Mouse (Mus musculus): ENCODE measurements around the gene Igfn1.

DNA sequence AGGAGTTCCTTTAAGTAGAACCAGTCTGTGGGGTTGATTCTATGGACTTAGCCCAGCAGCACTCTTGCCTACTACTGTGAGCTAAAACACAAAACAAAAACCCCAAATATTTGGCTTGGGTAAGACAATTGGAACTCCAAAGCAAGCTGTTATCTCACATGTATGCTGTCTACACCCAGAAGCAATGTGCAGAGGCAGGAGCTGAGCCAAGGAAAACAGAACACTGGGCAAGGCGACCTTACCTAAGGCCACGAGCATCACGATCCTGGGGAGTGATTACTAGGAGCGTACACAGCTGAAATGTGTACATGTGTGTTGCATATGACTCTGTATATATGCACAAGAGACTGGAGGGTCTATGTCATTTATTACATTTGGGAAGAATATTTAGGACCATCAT lies 7.4 kb upstream of the Igfn1 start:
- TF ChIP-seq POLR2A (IDR thresholded peaks at IDR 0.05; ENCODE audit: control insufficient read depth, extremely low read depth, insufficient read depth, low read length, poor library complexity) (no peak), CTCF (IDR thresholded peaks at IDR 0.05; ENCODE audit: borderline replicate concordance, control insufficient read depth, extremely low read depth, insufficient read depth, low read length, poor library complexity) (no peak)
